Mouse (Mus musculus): Measurements from ENCODE around the gene Rad51b.

Gene Rad51b

DNA sequence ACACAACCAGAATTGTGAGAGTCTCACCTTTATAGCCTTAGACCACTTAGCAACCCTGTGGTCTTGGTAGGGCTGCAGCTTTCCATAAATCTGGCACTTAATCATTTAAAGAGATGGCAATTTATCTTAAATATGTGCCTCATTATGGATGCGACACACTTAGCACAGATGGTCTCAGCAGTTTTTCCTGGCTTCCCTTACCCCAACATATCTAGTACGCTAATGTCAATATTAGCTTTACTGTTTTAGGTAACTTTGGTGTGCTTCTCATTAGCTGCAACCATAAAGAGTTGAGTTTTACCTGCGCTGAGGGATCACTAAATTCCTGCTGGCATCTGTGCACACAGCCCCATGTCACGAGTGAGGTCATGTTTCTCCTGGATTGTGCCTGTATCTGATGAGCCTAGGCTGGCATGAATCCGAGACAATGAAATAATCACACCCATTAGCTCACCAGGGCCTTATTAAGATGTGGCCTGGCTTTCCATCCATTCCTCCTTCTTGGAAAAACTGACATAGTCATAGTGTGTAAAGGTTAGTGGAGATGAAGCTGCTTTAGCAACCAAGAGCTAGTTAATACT, 432.9 kb downstream of the Rad51b start:
- no peak for DNase-seq (ENCODE audit: low read depth, low spot score)

DNA sequence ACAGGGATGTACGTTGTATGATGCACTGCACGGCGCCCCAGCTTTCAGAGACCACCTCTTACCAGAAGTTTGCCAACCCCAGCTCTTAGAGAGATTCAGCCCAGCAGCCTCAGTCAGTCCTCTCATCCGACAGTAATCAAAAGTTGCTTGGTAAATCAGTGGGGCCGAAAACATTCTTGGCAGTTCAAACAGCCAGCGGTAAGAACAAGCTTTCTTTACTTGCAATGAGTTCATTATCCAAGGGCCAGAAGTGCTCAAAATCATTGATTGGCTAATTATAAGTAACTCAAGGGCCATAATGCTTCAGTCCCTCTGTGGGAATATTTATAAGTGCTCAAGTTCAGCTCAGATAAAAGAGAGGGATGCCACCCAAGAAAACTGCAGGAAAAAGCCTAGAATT, 434.8 kb downstream of the Rad51b start:
- no peak for DNase-seq (ENCODE audit: low read depth, low spot score)

DNA sequence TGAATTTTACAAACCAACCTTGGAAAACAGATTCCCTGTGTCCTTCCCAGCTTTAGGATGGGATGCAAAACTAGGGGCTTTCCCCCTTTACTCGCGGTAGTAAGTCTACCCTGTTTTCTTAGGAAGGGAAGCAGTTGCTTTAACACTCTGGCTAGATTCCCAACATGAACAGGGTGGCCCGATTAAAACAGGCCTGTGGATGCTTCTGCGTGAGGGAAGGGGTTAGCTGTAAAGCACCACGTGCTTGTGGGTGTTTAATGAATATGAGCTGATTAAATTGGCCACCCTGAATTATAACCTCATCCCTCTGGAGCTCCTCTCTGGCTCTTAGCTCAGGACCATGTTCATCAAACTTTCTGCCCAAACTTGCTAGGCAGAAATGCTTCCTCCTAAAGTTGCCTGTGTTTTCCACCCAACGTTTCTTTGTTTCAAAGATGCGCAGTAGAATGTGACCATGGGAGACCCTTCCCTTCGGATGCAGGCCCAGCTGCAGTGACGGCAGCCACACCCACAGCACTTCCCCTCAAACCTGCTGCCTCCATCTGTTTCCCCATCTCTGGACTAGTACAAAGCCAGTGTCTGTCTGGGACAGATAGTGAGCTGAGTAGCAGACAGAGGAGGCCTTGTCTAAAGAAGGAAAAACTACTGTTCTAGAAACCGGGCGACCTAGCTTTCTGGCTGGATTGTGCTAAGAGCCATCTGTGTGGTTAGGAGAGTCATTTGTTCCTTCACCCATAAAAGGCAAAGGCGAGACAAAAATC, 435.5 kb downstream of the Rad51b start:
- DNase-seq (ENCODE audit: low read depth, low spot score), result no peak

DNA sequence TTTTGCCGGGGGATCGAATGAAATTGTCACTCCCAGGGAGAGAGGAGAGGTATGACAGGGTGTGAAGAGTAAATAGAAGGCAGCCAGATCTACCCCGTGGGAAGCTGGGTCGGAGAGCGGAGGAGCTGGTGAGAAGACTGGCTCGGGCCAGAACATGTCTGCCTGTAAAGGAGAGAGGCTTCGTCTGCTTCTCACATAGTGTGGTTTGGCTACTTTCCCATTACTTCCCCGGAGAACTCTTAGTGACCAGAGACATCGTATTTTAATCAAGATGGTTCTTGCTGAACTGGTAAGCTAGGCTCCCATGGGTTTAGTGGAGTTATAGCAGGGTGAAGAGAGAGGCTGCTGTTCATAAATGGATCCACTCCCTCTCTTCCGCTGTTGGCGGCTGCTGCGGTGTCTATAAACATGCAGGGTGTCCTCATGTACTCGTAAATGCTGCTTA, 438.3 kb downstream of the Rad51b start:
- no peak for DNase-seq (ENCODE audit: low read depth, low spot score)

DNA sequence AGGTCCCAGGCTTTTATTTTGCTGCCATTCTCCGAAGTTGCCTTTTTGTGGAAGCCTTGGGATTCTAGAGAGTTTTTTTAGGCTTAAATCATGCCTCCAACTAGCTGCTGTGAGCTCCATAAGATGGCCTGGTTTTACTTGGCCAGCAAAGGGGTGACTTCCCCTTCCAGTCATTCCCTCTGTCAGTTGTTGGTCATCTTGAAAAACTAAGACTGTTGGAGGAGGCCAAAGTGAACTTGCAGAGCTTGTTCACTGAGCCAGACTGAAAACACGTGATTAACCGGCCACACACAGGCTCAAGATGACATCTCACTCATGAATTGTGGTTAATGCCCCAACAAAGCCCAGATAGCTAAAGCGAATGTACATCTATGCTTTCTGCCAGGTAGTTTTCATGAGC, 438.8 kb downstream of the Rad51b start:
- no peak for DNase-seq (ENCODE audit: low read depth, low spot score)

DNA sequence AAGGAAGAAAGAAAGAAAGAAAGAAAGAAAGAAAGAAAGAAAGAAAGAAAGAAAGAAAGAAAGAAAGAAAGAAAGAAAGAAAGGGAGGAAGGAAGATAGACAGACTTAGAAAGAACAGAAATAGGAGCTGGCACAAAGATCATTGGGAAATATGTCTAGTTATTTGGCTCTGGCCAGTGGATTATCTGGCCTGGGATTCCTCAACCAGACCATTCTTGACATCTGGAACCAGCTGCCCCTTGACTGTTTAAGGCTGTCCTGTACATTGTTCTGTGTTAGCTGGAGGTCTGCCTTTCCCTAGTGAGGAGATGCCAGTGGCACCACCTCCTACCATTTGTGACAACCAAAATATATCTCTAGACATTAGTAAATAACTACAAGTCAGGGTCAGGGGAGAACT, 441.6 kb downstream of the Rad51b start:
- DNase-seq (ENCODE audit: low read depth, low spot score), result no peak

DNA sequence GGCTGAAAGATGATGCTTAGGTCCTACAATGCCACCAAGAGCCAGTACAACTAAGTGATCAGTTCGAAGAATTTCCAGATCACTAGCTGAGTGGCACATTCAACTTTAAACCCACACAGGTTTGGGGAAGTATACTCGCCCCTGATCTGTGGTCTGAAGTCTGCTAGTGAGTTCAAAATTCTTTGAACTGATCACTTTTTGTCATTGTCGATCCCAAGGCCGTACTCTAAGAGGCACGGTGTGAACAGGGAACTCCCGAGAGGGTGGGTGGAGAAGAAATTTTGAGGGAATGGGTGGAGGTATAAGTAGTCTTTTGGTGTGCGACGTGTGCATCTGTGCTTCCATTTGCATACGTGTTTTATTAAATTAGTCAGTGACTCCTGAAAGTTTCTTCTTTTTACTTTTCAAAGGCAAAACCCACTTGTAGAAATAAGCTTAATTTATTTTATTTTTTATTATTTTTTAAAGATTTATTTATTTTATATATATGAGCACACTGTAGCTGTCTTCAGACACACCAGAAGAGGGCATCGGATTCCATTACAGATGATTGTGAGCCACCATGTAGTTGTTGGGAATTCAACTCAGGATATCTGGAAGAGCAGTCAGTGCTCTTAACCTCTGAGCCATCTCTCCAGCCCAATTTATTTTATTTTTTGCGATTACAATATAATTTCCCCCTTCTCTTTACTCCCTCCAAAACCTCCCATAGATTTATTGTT, 443.0 kb downstream of the Rad51b start:
- DNase-seq (ENCODE audit: low read depth, low spot score), result no peak

DNA sequence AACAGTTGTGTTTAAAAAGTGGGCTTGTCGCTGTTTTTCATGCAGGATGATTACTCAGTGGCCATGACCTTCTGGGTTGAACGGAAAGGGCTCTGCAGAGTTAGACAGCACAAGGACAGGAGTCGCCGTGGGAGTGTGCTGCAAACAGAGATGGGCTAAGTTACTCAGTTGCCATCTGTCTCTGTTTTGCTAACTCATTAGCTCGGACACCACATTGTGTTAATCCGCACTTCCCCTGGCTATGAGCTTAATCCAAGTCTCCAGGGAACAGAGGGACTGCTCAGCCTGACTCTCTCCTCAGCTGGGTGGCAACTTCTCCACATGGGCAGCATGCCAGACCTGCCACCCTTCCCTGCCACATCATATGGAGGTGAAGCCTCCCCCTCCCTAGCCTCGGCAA, 445.1 kb downstream of the Rad51b start:
- no peak for DNase-seq (ENCODE audit: low read depth, low spot score)

DNA sequence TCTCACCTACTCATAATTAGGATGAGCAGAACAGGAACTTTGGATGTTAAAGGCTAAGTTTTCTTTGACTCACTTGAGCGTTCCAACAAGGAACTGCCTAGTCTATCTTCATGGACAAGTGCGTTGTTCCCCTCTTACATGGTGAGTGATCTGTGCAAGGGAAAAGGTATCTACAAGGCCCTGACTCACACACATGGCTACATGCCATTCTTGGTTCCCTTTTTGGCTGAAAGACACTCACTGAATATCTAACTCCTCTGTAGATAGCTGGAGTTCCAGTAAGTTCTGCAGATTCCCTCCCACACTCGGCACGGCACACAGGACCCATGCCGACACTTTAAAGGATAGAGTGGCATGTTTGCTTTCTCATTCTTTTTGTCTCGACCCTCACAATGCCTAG, 447.0 kb downstream of the Rad51b start:
- DNase-seq (ENCODE audit: low read depth, low spot score), result no peak

DNA sequence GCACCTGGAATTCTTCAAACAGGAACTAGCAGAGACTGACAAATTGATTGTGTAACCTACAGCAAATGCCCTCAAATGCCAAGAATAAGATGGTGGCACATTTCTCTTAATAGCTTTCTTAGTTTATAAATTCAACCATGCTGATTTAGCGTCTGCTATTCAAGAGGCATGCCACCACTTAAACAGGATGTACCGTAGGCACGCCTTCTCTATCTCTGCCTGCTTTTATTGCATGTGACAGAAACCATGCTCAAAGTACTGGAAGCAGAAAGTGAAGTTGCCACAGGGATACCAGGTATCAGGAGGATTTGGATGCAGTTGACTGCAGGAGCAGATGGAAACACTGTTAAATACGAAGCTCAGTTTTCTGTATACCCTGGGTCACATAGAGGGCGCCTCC, 448.1 kb downstream of the Rad51b start:
- no peak for DNase-seq (ENCODE audit: low read depth, low spot score)

DNA sequence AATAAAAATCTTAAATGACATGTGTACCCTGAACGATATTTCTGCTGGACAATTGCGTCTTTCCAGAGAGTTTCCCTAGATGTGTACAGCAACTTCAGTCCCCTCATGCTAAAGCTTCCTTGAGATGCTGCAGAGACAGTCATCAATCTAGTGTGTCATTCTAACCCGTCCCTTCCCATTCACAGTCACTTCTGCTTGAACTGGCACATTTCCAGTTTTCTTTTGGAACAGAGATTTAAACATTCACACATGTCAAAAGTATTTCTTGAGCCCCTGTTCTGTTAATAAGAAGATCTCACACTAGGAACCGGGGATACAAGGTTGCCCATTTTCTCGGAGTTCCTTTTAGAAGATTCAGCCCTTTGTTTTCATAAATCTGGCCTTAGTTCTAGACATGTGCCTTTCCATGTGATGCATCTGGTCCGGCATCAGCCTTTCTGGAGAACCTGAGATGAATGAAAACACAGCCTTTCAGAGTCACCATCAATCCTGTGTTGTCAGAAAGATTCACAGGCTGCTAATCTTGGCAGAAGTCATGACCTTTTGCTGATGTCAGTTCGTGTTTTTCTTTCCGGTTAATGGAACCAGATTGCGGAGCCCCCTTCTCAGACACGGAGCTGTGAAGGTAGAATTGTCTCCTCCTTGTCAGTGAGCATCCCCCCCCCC, 448.9 kb downstream of the Rad51b start:
- DNase-seq (ENCODE audit: low read depth, low spot score), result no peak

DNA sequence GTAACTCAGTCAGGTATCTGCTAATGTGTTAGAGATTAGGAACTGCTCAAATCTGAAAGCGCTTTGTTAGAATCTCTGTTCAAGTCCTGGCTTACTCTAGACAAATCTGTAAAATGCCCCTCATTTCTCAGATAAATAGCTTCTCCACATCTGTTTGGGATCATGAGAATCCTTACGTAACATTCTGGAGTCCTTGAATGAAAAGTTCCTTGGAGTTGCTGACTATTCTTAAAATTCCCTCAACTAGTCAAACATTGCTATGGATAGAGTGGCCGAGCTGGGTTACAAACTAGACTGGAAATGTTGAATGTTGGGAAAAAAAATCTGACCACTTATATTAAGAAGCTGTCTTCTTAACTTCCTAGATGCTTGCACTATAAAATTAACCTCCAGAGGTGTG, 450.5 kb downstream of the Rad51b start:
- DNase-seq (ENCODE audit: low read depth, low spot score), result no peak

DNA sequence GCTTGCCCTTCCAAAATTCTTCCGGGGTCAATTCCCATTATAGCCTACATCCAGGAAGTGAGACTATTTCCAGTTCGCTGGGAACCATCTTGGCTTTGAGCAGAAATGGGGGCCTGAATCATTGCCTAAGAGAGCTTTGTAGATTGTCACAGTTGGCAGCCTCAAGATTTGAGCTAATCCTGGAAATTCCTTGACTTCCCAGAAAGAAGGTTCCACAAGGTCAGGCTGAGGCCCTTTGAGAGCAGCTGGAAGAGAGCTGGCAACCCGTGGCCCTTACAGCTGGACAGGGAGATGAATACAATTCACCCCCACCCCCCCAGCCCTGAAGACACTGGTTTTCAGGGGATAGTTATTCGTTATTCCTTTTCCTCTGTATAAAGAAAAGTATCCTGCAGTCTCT, 451.8 kb downstream of the Rad51b start:
- no peak for DNase-seq (ENCODE audit: low read depth, low spot score)

DNA sequence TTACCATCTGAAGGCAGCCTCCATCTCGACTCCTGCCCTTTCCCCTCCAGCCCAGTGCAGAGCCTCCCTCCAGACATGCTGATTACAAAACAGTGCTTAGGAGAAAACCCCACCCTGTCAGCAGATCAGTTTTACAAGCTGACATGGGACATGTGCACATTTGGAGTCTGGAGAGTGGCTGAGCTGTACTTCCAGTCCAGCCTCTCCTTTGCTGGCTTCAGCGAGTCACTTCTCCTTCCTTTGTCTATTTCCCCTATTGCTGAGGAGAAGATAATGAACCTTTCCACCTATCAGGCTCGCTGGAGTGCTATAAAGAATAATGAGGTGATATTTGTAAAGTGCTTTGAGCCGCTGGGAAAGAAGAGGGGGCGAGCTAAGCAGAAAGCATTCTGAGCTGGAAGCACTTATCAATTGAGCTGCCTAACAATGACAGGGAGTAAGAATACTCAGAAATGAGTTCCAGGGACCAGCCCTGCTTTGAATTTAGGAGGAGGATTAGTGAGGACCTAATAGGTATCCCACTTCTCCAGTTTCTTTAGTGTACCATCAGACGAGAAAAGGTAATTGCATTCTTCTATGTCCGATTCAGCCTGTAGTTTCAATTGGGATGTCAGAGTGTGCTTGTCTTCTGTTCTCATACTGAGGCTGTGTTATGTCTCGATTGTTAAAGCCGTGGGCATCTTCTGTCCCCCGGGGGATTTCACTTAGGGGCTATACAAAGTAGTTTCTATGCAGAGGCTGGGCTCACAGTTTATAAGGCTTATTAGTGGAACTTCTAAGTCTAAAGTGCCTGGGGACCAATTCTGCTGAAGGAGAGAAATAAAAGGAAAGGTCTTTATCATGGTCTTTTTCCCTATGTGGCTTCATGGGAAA, 453.4 kb downstream of the Rad51b start:
- DNase-seq (ENCODE audit: low read depth, low spot score), result no peak

DNA sequence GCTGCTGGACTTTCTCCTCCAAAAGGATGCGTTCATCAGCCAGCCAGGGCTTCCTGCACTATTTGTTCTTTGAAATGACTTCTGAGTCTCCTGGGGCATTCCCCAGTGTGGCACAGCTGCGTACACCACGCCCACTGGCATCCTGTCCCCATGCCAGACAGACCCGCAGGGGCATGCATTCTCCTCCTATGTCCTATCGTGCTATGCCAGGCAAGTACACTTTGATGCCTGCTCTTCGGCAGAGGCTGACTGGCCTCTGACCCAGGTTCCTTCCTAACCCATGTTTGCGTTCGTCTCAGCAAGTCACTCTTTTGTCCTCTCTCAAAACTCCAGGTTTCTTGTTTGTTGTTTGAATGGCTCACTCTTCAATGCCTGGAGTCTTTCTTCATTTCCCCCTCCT, 454.7 kb downstream of the Rad51b start:
- DNase-seq (ENCODE audit: low read depth, low spot score), result peak; percentile 68

DNA sequence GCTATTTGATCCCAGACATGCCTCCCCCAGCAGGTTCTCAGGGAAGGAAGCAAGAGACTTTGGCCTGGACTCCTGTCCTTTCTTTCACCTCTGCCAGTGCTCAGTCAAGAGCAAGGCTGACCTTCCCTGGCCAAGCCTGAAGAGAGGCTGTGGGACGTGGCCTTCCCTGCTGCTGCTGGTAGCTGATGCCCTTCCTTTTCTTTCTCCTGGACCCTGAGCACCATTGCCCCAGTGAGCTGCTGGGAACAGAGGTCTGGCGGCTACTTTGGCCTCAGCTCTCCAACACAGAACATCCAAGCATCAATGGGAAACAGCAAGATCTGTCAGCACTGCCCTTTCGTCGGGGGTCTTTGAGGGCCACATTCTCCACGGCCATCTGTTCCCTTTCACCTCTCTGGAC, 455.1 kb downstream of the Rad51b start:
- no peak for DNase-seq (ENCODE audit: low read depth, low spot score)

DNA sequence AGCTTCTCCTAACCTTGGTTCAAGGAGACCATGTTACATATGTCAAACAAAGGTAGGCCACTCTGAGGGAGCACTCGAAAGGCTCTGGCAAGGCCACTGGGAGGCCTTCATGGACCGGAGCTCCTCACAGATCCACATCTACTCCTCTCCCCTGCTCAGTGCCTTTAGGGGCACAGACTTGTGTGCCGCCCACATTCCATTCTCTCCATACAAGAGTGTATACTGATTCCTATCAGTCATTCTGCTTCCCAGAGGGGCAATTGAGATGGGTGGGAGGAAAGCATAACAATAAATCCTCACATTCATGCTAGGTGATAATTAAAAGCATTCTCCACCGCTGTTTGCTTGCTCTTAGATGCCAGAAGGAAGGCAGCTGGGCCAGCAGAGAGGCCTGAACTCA, 458.5 kb downstream of the Rad51b start:
- no peak for DNase-seq (ENCODE audit: low read depth, low spot score)

DNA sequence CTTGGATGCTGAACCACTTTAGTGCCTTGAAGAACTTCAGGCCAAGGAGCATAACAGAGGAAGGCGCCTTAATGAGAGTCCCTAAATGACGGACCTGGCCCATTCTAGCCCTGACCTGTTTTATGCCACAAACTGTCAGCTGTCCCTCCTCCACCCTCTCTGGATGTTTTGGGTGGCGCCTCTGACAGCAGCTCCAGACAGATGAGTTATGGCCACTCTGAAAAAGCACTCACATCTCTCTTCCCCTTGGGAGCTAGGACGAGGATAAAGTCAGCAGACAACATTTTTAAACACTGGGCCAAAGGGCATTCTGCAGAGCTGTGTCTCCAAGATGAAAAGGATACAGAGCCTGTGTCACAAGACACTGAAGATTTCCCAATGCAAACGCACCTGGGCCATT, 459.3 kb downstream of the Rad51b start:
- no peak for DNase-seq (ENCODE audit: low read depth, low spot score)

DNA sequence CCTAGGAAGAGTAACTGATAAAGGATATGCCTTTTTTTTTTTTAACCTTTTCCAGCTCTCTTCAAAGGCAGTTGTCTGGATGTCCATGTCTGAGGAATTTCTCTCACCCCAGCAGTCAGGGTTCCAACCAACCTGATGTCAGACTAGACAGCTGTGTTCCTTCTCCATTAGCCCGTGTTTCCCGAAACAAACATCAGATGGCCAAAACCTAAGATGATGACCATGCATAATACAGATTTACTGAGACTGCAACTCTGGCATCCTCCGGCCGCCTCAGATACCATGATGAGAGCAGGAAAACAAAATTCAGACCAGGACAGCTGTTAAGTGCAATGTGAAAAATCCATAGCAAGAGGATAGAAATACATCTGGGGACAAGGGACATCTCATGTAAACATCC, 460.7 kb downstream of the Rad51b start:
- no peak for DNase-seq (ENCODE audit: low read depth, low spot score)

DNA sequence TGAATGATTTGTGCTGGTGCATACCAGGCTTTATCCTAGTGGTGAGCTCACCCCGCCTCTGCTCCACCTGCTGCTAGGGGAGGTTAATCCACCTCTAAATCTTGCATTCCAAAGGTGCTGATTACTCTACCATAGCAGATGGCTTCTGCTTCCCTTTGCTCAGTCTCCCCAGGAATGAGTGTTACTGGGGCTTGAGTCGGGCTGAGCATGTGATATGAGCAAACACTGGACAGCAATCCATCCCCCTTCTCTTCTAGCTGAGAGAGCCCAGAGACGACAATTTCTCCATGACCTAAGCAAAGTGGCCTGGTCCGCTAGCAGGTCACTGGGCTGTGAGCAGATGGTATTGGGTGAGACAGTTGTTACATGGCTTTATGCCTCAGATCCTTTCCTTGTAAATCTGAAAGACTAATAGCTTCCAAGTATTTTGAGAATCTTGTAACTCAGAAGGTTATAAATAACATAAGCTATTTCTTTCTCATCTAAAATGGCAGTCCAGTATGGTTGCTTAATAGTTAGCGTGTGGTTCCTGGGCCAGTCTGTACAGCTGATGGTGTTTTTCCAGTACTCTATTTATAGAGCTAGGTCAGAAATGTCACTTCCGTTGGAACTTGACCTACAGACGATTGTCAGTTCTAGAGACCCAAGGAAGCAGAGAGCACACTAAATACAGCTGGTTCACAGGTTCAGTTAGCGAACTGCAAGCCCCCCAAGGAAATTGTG, 462.3 kb downstream of the Rad51b start:
- no peak for DNase-seq (ENCODE audit: low read depth, low spot score)

DNA sequence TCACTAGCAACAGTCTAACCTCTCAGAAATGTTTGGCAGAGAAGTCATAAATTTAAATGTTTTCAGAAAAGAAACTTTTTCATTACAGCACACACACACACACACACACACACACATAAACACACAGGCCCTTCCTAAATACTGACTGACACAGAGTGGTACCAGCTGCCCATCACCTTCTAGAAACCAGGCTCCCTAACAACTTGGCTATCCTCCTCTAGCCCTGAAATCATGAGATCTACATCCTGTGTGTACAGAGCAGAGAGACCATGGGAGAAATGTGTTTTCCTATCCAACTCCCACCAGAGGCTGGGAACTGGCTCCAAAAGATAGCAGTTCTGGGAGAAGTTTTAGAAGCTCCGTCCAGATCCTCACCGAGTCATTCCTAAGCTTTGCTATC, 464.1 kb downstream of the Rad51b start:
- DNase-seq (ENCODE audit: low read depth, low spot score), result no peak
